Mouse (Mus musculus) brain, embryonic 14.5 days (tissue): ENCODE measurements at regions not wholly inside any gene's neighbourhood (a gene's known extent, or its start where the extent isn't known, plus 50 kb on each side); places are given as distances from the start of the nearest gene placed in this dataset.

ENCODE experiments used
- CTCF ChIP-seq: fragments of 200-500 bp; IDR thresholded peaks from 2 replicates; pipeline ENCODE4 v1.5.1; 2012; ENCODE audit warnings: inconsistent platforms, mild to moderate bottlenecking, moderate library complexity, borderline replicate concordance; ENCODE audit not compliant: insufficient read depth, insufficient read length; ENCODE audit errors: extremely low read depth
- POLR2A ChIP-seq: fragments of 200-500 bp; IDR thresholded peaks from 2 replicates; pipeline ENCODE4 v1.6.1; 2012; ENCODE audit warnings: mild to moderate bottlenecking, inconsistent platforms, borderline replicate concordance; ENCODE audit not compliant: poor library complexity, insufficient read depth, insufficient read length, severe bottlenecking; ENCODE audit errors: extremely low read depth

DNA sequence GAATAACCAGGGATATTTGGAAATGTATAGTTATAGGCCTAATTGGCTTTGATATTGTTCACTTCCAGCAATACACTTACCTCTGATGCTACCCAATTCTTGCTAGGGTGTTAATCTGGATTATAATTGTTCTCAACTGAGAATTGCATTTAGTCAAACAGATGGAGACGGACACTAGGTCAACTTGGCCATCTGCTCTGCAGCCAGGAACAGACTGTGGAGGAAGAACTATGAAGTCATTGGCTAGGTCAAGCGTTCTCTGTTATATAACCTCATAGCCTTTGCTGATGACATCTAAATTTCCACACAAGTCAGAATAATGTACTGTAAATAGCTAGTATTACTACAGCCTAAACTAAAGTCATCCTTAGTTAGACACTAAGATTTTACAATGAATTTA is 947.7 kb downstream of the Rab28 start:
- TF ChIP-seq POLR2A (no peak), CTCF (no peak)
